Mouse (Mus musculus) G1E (cell line): ENCODE data around the gene Auts2. TPM values are rescaled to one million over a fixed set of nuclear protein-coding genes. Genes with fewer than 3 reads are reported as not detected.

ENCODE experiments used
- ATAC-seq: 2 replicates; pipeline ENCODE4 v1.8.0; 2016; ENCODE audit warnings: mild to moderate bottlenecking; ENCODE audit not compliant: insufficient number of reproducible peaks, poor library complexity, low FRiP score, severe bottlenecking; ENCODE audit errors: extremely low read depth
- DNase-seq: peaks from one replicate; pipeline ENCODE4 v3.0.0; 2012; ENCODE audit warnings: low spot score
- H3K27me3 ChIP-seq: 2 replicates; pipeline ENCODE4 v1.6.1; 2012; ENCODE audit warnings: mild to moderate bottlenecking, low read length, inconsistent platforms; ENCODE audit not compliant: insufficient read depth
- H3K36me3 ChIP-seq: replicated peaks from 2 replicates; pipeline ENCODE3; 2012; ENCODE audit warnings: mild to moderate bottlenecking, inconsistent platforms
- H3K4me1 ChIP-seq: 2 replicates; pipeline ENCODE4 v1.6.1; 2012; ENCODE audit warnings: low read depth, low read length, inconsistent platforms, mixed read lengths; ENCODE audit not compliant: insufficient read depth
- H3K4me3 ChIP-seq: 2 replicates; pipeline ENCODE4 v1.5.1; 2012; ENCODE audit warnings: low read depth, mild to moderate bottlenecking, inconsistent platforms, low read length, moderate library complexity, mixed read lengths
- H3K9me3 ChIP-seq: replicated peaks from 2 replicates; pipeline ENCODE4 v1.6.1; 2012; ENCODE audit warnings: inconsistent platforms
- CTCF ChIP-seq: IDR thresholded peaks from 2 replicates; pipeline ENCODE4 v1.5.1; 2012; ENCODE audit warnings: low read depth, low read length, inconsistent platforms, mixed read lengths
- GATA1 ChIP-seq: IDR thresholded peaks from 2 replicates; pipeline ENCODE4 v1.6.1; 2012; ENCODE audit warnings: borderline replicate concordance, low read length, inconsistent platforms, mixed read lengths
- GATA2 ChIP-seq: IDR thresholded peaks from 2 replicates; pipeline ENCODE4 v1.6.1; 2012; ENCODE audit warnings: low read depth, low read length, inconsistent platforms, borderline replicate concordance
- POLR2AphosphoS5 ChIP-seq: IDR thresholded peaks from 2 replicates; pipeline ENCODE4 v1.6.1; 2012; ENCODE audit warnings: low read depth, low read length, inconsistent platforms; ENCODE audit not compliant: insufficient replicate concordance
- TAL1 ChIP-seq: conservative IDR thresholded peaks from 2 replicates; pipeline ENCODE4 v1.6.1; 2012; ENCODE audit warnings: low read depth, low read length, inconsistent platforms, mixed read lengths
- polyA plus RNA-seq: library from polyadenylated mRNA; stranded (reverse); fragments of >175 nt; gene quantifications from 2 replicates; pipeline ENCODE4 v1.2.3, GENCODE M21; 2012
- total RNA-seq, 2 experiments: library from RNA; stranded (forward) in 1 of 2; stranded (reverse) in 1 of 2; fragments of 200-1000 nt in 1 of 2; fragments of >200 nt in 1 of 2; fragmentation: Nextera tagmentation in 1 of 2; gene quantifications; 2 replicates each; pipeline ENCODE4 v1.2.3; 2014 to 2017

Gene Auts2
- total and polyA plus RNA-seq, 3 experiments = 0.09 to 1.3 (median 0.90) TPM

GRCm38 (mm10) chr5:131814503-131815003, 728.6 kb downstream of the Auts2 start:
- H3K4me3 ChIP-seq = no peak overlapping the region
- no peaks in the 10 kb centered on the region for H3K4me1 ChIP-seq
- no peak for TF ChIP-seq TAL1
- peaks cover 65% of the 10 kb centered on the region for H3K9me3 ChIP-seq
- no peaks in the 10 kb centered on the region for H3K27me3 ChIP-seq
- DNase-seq (no peak), ATAC-seq (no peak)
- H3K36me3 ChIP-seq = no peaks in the 10 kb centered on the region

GRCm38 (mm10) chr5:131813952-131814502, 729.1 kb downstream of the Auts2 start:
- ATAC-seq = no peak
- no peak overlapping the region for H3K4me3 ChIP-seq
- H3K27me3 ChIP-seq = no peaks in the 10 kb centered on the region
- DNase-seq = no peak
- TF ChIP-seq CTCF (no peak), GATA1 (no peak), GATA2 (no peak), TAL1 (no peak), POLR2AphosphoS5 (no peak)
- H3K4me1 ChIP-seq = no peaks in the 10 kb centered on the region
- H3K36me3 ChIP-seq = no peaks in the 10 kb centered on the region
- H3K9me3 ChIP-seq = peaks cover 60% of the 10 kb centered on the region

GRCm38 (mm10) chr5:131813331-131813781, 729.8 kb downstream of the Auts2 start:
- Histone ChIP-seq H3K4me1 (no peaks in the 10 kb centered on the region), H3K9me3 (peaks cover 60% of the 10 kb centered on the region), H3K4me3 (no peak overlapping the region), H3K36me3 (no peaks in the 10 kb centered on the region), H3K27me3 (no peaks in the 10 kb centered on the region)
- DNase-seq (no peak), ATAC-seq (no peak)
- no peak for TF ChIP-seq POLR2AphosphoS5
- TF ChIP-seq GATA1 = no peak
- no peak for TF ChIP-seq GATA2
- no peak for TF ChIP-seq CTCF
- TF ChIP-seq TAL1 = no peak

- H3K4me1 ChIP-seq = no peaks in the 10 kb centered on the region
- no peaks in the 10 kb centered on the region for H3K27me3 ChIP-seq
- TF ChIP-seq CTCF (no peak), GATA2 (no peak), GATA1 (no peak), TAL1 (no peak), POLR2AphosphoS5 (no peak)
- ATAC-seq = no peak
- H3K36me3 ChIP-seq = no peaks in the 10 kb centered on the region
- DNase-seq = no peak
- no peak overlapping the region for H3K4me3 ChIP-seq
- H3K9me3 ChIP-seq = peaks cover 60% of the 10 kb centered on the region
Measured at GRCm38 (mm10) chr5:131812483-131813063, 730.6 kb downstream of the Auts2 start.

GRCm38 (mm10) chr5:131806350-131806749, 736.8 kb downstream of the Auts2 start:
- H3K4me1 ChIP-seq = no peaks in the 10 kb centered on the region
- no peak for TF ChIP-seq TAL1
- TF ChIP-seq GATA1 = no peak
- TF ChIP-seq GATA2 = no peak
- TF ChIP-seq POLR2AphosphoS5 = no peak
- TF ChIP-seq CTCF = no peak
- no peaks in the 10 kb centered on the region for H3K27me3 ChIP-seq
- H3K9me3 ChIP-seq = peaks cover 63% of the 10 kb centered on the region
- DNase-seq (no peak), ATAC-seq (no peak)
- H3K4me3 ChIP-seq = no peak overlapping the region
- H3K36me3 ChIP-seq = no peaks in the 10 kb centered on the region

GRCm38 (mm10) chr5:131805277-131805676, 737.9 kb downstream of the Auts2 start:
- no peaks in the 10 kb centered on the region for H3K4me1 ChIP-seq
- TF ChIP-seq GATA2 = no peak
- TF ChIP-seq TAL1 = no peak
- TF ChIP-seq CTCF = no peak
- no peak for TF ChIP-seq POLR2AphosphoS5
- no peak for TF ChIP-seq GATA1
- ATAC-seq (no peak), DNase-seq (no peak)
- H3K36me3 ChIP-seq = no peaks in the 10 kb centered on the region
- no peaks in the 10 kb centered on the region for H3K27me3 ChIP-seq
- H3K9me3 ChIP-seq = peaks cover 62% of the 10 kb centered on the region
- no peak overlapping the region for H3K4me3 ChIP-seq

- H3K36me3 ChIP-seq = no peaks in the 10 kb centered on the region
- no peak for DNase-seq
- H3K9me3 ChIP-seq = peaks cover 67% of the 10 kb centered on the region
- no peaks in the 10 kb centered on the region for H3K4me1 ChIP-seq
- H3K4me3 ChIP-seq = no peak overlapping the region
- TF ChIP-seq CTCF = no peak
- TF ChIP-seq GATA2 = no peak
- TF ChIP-seq GATA1 = no peak
- TF ChIP-seq TAL1 = no peak
- TF ChIP-seq POLR2AphosphoS5 = no peak
- ATAC-seq = no peak
- H3K27me3 ChIP-seq = no peaks in the 10 kb centered on the region
Measured at GRCm38 (mm10) chr5:131803609-131804008, 739.5 kb downstream of the Auts2 start.
